Mouse (Mus musculus) cerebellum, postnatal 14 days (tissue): ENCODE results near the gene Rps27.
A peak's percentile ranks its signal among the peaks of the same experiment; 100 is the strongest.

Experiments used
- DNase-seq, 2 experiments: peaks; one replicate each; pipeline ENCODE4 v3.0.0; 2021; ENCODE audit warnings: mixed read lengths in 2 of 2

Gene Rps27

DNA sequence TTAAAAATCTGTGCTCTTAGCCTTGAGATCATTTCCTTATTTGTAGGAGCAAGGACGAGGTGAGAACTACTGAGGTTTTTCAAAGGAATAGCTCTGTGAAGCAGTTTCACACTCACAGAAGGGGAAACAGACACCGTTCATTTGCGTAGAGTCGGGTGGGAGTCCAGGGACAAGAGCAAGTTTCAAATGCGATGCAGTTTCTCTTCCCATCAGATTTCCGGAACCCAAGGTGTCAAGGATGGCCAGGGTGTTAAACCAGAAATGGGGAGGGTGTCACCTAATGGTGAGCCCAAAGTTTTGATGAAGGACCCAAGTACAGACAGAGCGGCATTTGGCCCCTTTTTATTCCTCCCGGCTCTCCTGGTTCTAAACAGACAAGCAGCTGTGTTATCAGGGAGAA is 17.6 kb upstream of the Rps27 start:
- DNase-seq = no peak

DNA sequence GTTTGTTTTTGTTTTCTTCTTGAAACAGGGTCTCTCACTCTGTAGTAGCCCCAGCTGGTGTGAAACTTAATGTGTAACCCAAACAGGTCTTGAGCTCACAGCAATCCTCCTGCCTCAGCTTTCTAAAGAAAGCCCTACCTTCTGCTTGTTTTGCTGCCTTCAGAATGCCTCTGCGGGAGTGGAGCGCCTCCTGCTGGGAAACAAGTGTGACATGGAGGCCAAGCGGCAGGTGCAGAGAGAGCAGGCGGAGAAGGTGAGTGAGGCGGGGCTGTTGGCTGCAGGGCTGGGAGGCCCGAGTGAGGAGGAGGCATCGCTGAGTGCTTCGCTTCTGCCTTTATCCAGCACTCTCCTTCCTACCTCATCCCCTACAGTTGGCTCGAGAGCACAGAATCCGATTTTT is 10.9 kb upstream of the Rps27 start:
- DNase-seq = no peak

DNA sequence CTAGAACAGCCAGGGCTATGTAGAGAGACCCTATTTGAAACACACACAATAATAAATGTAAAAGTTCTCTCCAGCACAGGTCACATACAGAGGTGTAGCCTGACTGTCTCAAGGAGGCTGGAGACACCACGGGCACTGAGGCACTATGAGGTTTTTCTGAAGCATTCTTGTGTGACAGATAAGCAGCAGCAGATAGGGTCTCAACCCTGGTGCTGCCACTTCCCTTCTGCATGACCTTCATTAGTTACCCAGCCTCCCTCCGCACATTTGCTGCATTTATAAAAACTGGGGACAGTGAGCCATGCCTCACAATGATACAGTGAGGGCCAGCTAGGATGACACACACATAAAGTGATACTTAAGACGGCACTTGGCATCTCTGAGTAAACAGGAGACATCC is 9.5 kb upstream of the Rps27 start:
- no peak for DNase-seq

DNA sequence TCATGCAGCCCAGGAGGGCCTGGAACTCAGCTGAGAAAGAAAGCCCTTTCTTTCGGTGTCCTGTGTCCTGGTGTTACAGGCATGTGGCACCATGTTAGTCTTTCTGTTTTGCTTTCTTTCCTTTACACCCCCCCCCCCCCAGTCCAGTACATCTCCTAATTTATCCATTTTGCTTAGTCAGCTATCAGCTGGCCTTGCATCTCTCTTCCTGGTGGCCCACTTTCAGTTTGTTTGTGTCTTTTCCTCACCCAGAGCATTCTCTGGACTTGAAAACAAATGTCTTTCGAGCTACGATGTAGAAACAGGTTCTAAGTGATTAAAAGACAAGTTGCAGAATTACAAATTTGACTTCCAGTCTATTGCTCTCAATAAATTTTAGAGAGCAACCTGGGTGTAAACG is 9.0 kb upstream of the Rps27 start:
- DNase-seq = no peak

DNA sequence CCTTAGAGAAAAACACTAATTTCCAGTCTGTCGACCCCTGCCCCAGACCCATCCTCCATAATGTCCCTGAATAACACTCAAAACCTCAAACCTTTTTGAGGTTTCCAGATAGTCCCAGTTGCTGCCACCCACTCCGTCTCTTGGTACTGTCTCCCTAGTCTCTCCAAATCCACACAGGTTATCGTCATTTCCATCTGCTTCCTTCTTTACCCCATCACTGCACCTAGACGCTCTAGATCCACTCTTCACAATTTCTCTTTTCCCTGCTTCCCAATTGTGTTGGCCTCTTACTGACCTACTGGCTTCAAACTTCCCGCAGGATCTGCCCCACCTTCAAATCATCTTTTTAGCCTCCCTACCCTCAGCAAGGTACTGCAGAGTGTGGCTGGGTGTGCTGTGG is 7.7 kb upstream of the Rps27 start:
- no peak for DNase-seq

DNA sequence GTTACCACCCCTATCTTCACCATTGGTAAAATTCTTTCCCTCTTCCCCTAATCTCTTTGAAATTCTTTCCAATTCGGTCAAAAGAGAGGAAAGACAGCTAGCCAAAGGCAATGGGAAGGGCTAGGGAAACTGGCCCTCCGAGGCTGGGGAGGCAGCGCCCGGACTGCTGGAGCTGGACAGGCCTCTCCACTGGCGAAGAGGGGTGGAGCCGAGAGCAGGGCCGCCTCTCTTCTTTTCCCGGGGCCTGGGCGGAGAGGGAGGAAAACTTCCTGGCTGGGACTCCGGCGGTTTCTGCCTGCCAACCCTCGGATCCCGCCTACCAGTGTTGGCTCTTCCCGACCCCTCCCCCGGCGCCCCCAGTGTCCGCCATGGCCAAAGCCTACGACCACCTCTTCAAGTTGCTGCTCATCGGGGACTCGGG is 7.1 kb upstream of the Rps27 start:
- DNase-seq = peak; percentile 58 to 61

- peak; percentile 77 to 78 for DNase-seq
Observed at GRCm38 (mm10) chr3:90220088-90220487, 6.6 kb upstream of the Rps27 start.

- no peak for DNase-seq
Observed at GRCm38 (mm10) chr3:90215825-90216380, 2.5 kb upstream of the Rps27 start.

DNA sequence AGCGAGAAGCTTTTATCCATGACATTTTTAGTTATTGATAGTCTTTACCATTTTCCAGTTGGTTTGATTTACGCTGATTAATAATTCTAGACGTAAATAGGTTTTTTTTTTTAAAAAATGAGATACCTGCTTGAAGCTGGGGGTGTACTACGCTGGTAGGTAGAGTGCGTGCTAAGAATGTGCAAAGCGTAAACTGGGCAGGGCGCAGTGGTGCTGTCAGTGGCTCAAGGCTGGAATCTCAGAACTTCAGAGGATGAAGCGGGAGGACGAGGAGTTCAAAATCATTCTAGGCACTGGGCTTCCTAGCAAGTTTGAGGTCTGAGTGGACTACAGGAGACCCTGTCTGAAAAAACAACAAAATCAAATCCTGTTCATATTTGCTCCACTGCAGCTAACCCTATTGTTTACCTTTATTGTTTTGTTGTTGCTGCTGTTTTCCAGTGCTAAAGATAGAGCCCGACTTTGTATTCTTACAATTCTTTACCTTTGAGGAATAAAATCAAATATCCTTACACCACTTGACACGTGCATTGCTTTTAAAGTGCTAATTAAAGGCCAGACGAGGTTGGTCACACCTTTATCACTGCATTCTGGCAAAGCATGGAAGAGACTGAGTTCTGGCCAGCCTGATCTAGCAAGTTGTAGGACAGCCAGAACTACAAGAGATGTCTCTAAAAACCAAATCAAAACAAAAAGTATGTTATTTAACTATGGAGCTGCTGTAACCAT is 669 bp upstream of the Rps27 start:
- DNase-seq = peak; percentile 42 to 51

DNA sequence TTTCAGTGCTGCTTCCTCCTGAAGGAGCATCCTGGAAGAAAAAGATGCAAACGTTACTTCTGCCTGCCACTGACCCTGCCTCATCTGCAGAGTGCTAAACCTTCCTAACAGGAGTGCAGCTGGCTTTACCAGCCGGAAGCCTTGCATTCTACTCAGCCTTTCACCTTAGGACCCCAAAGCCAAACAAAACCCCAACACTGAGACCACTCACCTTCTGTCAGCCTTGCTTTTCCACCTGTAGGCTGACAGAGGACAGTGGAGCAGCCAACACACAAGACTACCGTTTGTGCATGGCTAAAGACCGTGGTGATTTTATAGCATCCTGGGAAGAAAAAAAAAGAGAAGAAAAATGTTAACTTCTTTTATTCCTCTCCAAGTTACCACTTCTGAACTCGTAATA is 728 bp downstream of the Rps27 start:
- DNase-seq = peak in 1 of 2 experiments; percentile 18

- no peak for DNase-seq
Observed at GRCm38 (mm10) chr3:90211475-90212398, 1.7 kb downstream of the Rps27 start.

DNA sequence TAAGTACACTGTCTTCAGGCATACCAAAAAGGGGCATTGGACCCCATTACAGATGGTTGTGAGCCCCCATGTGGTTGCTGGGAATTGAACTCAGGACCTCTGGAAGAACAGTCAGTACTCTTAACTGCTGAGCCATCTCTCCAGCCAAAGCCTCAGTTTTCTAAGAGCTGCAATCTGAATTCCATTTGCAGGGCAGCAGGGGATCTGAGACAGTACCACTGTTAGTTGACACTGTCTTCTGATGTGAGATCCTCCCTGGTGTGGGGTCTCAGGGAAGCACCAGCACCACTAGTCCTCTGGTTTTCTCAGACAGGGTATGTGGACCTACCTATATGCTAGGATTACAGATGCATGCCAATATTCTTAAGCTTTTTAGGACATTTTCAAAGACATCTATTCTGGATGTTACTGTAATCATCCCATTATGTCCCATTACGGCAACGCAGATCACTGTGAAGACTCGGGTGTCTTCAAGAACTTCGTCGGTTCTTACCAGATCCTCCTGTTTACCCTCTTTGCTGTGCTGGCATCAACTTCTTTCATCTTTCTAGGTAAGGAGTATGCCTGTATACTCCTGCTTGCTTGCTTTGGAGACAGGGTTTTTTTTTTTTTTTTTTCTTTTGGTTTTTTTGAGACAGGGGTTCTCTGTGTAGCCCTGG is 3.4 kb downstream of the Rps27 start:
- no peak for DNase-seq

- no peak for DNase-seq
Observed at GRCm38 (mm10) chr3:90208662-90209061, 4.8 kb downstream of the Rps27 start.

- no peak for DNase-seq
Observed at GRCm38 (mm10) chr3:90204582-90204981, 8.9 kb downstream of the Rps27 start.

DNA sequence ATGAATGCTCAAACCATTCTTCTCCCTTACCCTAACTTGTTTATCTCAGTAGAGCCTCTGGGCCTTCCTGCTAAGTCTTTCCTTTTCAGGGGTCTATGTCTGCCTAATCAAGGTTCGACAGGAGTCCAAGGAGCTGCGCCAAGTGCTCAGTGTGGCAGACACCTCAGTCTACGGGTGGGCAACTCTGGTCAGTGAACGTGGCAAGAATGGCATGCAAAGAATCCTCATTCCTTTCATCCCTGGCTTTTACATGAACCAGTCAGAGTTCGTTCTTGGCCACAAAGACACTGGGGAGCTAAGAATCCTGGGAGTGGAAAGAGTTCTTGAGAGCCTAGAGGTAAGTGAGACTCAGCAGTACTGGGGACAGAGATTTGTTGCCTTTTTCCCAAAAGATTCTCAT is 9.8 kb downstream of the Rps27 start:
- DNase-seq = no peak

GRCm38 (mm10) chr3:90202884-90203283 is 10.6 kb downstream of the Rps27 start:
- DNase-seq = no peak

GRCm38 (mm10) chr3:90197548-90197947 is 15.9 kb downstream of the Rps27 start:
- DNase-seq = no peak

DNA sequence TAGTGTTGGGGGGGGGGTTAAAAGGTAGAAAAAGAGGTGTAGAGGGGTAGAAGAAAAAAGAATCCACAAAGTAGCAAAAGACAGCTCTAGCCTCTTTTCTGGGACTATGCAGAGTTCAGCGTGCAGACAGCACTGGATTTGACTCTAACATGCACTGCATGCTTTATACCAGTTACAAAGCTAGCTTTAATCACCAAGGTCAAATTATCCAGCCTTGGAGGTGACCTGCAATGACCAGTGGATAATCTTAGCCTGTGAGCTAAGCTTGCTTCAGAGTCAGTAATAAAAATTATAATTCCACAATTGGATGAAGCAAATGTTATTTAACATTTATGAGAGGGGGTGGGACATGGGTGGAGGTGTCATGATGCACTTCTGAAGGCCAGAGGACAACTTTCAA is 17.8 kb downstream of the Rps27 start:
- DNase-seq = no peak

- DNase-seq = no peak
Observed at GRCm38 (mm10) chr3:90194759-90195158, 18.7 kb downstream of the Rps27 start.

DNA sequence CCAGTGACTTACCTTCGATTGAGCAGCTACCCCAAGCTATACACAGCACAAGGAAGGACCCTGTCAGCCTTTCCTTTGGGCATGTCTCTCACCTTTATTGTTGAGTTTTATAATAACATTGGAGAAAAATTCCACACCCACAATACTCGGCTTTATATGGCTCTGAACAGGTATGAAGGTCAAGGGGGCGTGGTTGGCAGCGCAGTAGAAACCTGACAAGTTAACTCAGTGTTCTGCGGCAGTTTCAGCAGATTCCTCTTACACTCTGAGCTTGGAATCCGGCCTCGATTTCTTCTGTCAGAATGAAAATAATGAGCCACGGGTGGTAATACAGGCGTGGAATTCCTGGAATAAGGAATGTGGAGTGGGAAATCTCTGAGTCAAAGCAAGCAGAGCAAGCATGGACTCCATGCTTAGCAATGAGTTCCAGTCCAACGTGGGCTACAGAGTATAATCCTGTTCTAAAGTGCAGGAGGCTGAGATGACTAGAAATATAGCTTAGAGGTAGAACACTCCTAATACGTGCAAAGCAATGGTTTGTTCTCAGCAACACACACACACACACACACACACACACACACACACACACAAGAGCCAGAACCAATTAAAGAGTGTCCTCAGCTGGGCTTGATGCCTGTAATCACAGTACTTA is 22.5 kb downstream of the Rps27 start:
- no peak for DNase-seq

DNA sequence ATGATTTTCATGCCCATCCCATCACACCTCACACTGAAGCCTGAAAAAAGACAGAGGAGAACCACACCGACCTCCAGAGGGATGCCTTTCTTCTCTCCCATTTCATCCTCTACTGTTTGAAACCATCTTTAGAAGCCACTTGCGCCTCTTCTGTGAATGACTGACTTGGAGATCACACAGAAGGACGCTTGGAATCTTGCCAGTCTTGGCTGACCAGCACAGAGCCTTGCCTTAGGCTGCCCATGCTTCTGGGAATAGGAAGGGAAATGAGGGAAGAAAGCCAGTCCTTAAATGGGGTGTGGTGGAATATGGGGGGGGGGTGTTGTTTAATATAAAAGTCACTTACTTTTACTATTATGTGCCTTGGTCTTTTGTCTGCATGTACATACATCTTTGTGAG is 29.9 kb downstream of the Rps27 start:
- peak; percentile 18 to 34 for DNase-seq

DNA sequence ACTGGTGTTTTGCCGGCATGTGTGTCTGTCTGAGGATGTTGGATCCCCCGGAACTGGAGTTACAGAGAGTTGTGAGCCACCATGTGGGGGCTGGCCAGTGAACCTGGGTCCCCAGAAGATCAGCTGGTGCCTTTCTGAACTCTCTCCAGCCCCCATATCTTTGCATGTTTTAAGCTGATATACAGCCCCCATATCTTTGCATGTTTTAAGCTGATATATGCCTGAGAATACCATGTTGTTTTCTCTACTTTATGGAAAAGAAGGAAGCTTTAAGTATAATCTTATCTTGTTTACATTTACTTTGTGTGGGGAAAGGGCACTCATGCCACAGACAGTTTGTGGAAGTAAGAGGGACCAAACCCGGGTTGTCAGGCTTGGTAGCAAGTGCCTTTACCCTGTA is 33.9 kb downstream of the Rps27 start:
- no peak for DNase-seq
